In genomic region chr17:35727471-35728205, GRCm38 (mm10) we compare ENCODE assay signal across 18 mouse cellular contexts.
"Had no signal": no experiment of that assay in that cellular context is flagged by ENCODE, and none has a peak within 500 bp of the region (broad histone marks: within the 10 kb centered on the region; RNA-seq: fewer than 3 reads in every experiment).

No protein-coding gene starts in this region.

- DNase-seq: kidney, adult 9 months; kidney, postnatal 36 days; layer of hippocampus, adult 9-11 months; layer of hippocampus, postnatal 36 days; liver, embryonic 13.5 days; liver, postnatal 0 days; lung, postnatal 14 days; right cerebral cortex, adult 18-20 months; right cerebral cortex, postnatal 25 days; thymus, adult 2 months; thymus, postnatal 25 days had no signal

- H3K27ac ChIP-seq: kidney, postnatal 0 days; limb, embryonic 15.5 days; liver, embryonic 13.5 days; lung, embryonic 15.5 days; macrophage had no signal

- H3K9me3 ChIP-seq: limb, embryonic 15.5 days; liver, embryonic 13.5 days; lung, embryonic 15.5 days; megakaryocyte, embryonic 14.5 days had no signal

- H3K36me3 ChIP-seq: limb, embryonic 15.5 days; liver, embryonic 13.5 days; lung, embryonic 15.5 days had no signal

- ATAC-seq: liver, postnatal 0 days; midbrain, embryonic 16.5 days had no signal

- H3K4me2 ChIP-seq: limb, embryonic 15.5 days; liver, embryonic 13.5 days; lung, embryonic 15.5 days; midbrain, embryonic 11.5 days had no signal

- H3K4me3 ChIP-seq: limb, embryonic 15.5 days; liver, embryonic 13.5 days; lung, embryonic 15.5 days; megakaryocyte, embryonic 14.5 days had no signal

- H3K9ac ChIP-seq: limb, embryonic 15.5 days; liver, embryonic 13.5 days; liver, postnatal 0 days; lung, embryonic 15.5 days had no signal

- H3K27me3 ChIP-seq: lung, embryonic 15.5 days had no signal
